Mouse (Mus musculus) heart, embryonic 10.5 days (tissue): ENCODE results near the gene Crabp1. TPM values are rescaled to one million over a fixed set of nuclear protein-coding genes. Genes with fewer than 3 reads are reported as not detected.

Experiments
- DNase-seq: peaks from one replicate; pipeline ENCODE4 v3.0.0-alpha.2; 2017; ENCODE audit warnings: low spot score
- H3K27ac ChIP-seq: fragments of 300-500 bp; sonication (generic); 2 replicates; pipeline ENCODE4 v1.5.1; 2016; ENCODE audit warnings: mild to moderate bottlenecking
- H3K27me3 ChIP-seq: fragments of 300-500 bp; sonication (generic); 2 replicates; pipeline ENCODE4 v1.6.1; 2016; ENCODE audit warnings: mild to moderate bottlenecking; ENCODE audit not compliant: poor library complexity, insufficient read depth, severe bottlenecking
- H3K36me3 ChIP-seq: fragments of 300-500 bp; sonication (generic); 2 replicates; pipeline ENCODE4 v1.6.1; 2016; ENCODE audit warnings: mild to moderate bottlenecking, moderate library complexity
- H3K4me1 ChIP-seq: fragments of 300-500 bp; sonication (generic); 2 replicates; pipeline ENCODE4 v1.6.1; 2016; ENCODE audit warnings: mild to moderate bottlenecking
- H3K4me3 ChIP-seq: fragments of 300-500 bp; sonication (generic); 2 replicates; pipeline ENCODE4 v1.5.1; 2016; ENCODE audit warnings: mild to moderate bottlenecking, moderate library complexity
- H3K9me3 ChIP-seq: fragments of 300-500 bp; sonication (generic); 2 replicates; pipeline ENCODE4 v1.6.1; 2016; ENCODE audit warnings: mild to moderate bottlenecking, moderate library complexity
- WGBS: fragments of 180-500 bp; shearing (Covaris S2); methylation state at CpG from one replicate; pipeline ENCODE4 v1.1.7; 2016; 5-methylcytosine and 5-hydroxymethylcytosine counted together
- polyA plus RNA-seq: library from polyadenylated mRNA; unstranded; fragments of >200 nt; fragmentation: Nextera tagmentation; extraction: Ambion mirVana; gene quantifications from 2 replicates; pipeline ENCODE4 v1.2.1, GENCODE M21; 2016

The Crabp1 gene
- polyA plus RNA-seq, 1 experiment from 2014 or later, result 204 TPM

DNA sequence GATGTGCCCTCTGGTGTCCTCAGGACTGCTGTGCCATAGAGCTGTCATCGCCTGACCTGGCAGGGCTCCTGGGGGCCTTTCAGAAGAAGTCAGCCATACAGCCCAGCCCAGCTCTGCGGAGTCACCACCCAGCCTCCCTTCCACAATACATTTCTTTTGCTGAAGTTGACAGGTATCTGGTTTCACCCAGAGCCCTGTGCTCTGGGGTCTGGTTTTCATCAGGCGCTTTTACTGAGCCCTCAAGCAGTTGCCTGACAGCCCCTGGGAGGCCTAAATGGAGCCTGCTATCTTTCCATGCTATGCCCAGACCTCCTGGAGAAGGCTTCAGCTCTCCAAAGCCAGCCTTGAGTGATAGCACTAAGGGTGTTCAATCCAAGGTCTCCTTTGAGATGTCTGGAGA lies 19.5 kb downstream of the Crabp1 start:
- Histone ChIP-seq H3K27me3 (no peaks in the 10 kb centered on the region), H3K27ac (peak overlapping the region; percentile 73), H3K36me3 (no peaks in the 10 kb centered on the region), H3K4me1 (peaks cover 40% of the 10 kb centered on the region), H3K9me3 (no peaks in the 10 kb centered on the region), H3K4me3 (no peak overlapping the region)
- DNase-seq, result peak; percentile 89
- 9% methylated on average over 3 of the region's 3 CpGs for WGBS

DNA sequence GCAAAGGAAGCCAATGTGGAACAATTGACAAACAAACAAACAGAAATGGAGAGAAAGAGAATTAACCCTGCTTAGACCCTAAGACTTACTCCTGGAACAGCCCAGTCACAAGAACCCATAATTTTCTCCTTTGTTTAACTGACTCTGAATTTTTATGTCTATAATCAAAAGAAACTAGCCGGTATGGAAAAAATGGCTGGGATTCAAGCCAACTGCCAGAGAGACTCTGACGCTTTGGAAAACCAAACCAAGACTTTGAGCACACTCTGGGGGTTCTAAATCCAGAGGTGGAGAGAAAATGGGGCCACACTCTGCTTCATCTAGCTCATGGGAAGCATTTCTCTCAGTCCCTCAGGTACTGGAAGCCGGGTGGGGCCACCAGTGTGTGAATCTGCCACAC lies 20.7 kb downstream of the Crabp1 start:
- H3K27me3 ChIP-seq, result no peaks in the 10 kb centered on the region
- no peak overlapping the region for H3K4me3 ChIP-seq
- DNase-seq, result no peak
- peak overlapping the region; percentile 56; the same call in 1 of the 2 replicates for H3K27ac ChIP-seq
- peaks cover 40% of the 10 kb centered on the region for H3K4me1 ChIP-seq
- no peaks in the 10 kb centered on the region for H3K9me3 ChIP-seq
- WGBS, result 92% methylated on average over 3 of the region's 3 CpGs
- H3K36me3 ChIP-seq, result no peaks in the 10 kb centered on the region

DNA sequence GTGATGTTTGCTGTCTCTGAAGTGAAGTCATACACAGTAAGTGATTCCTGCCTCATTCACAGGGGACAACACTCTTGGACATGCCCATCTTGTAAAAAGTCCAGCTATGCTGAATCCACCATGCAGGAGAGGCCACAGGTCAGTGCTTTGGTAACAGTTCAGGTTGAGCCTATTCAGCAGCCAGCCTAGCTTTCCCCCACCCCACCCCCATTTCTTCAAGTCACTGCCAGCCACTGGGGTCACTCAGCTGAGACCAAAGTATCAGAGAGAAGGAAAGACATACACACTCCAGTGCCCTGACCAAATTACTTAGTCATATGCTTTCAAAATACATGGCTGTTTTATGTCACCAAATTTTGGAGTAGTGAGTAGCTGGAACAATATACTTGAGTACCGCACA lies 21.5 kb downstream of the Crabp1 start:
- H3K9me3 ChIP-seq, result no peaks in the 10 kb centered on the region
- H3K4me1 ChIP-seq, result peaks cover 40% of the 10 kb centered on the region
- WGBS, result 78% methylated on average over 1 of the region's 1 CpGs
- no peak overlapping the region for H3K4me3 ChIP-seq
- no peaks in the 10 kb centered on the region for H3K27me3 ChIP-seq
- H3K36me3 ChIP-seq, result no peaks in the 10 kb centered on the region
- H3K27ac ChIP-seq, result no peak overlapping the region
- no peak for DNase-seq

DNA sequence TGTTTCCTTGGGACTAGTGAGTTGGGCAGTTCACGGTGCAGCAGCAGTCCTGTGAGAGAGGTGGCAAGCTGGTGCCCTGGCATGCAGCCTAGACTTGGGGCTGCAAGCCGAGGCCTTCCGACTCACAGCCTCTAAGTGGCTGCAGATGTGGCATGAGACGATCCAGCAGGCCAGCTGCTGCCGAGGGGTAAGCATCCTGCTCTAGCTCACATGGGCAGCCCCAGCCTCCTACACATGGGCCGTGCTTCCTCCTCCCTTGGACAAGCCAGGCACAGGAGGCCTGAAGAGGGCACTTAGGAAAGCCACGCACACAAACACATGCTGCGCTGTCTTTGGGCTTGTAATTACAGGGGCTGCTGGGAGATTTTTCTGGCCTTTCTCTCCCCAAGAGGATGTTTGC lies 23.2 kb downstream of the Crabp1 start:
- peak; percentile 83 for DNase-seq
- H3K27me3 ChIP-seq, result no peaks in the 10 kb centered on the region
- H3K27ac ChIP-seq, result peak overlapping the region; percentile 66; the same call in 1 of the 2 replicates
- H3K4me1 ChIP-seq, result peaks cover 40% of the 10 kb centered on the region
- 23% methylated on average over 8 of the region's 8 CpGs for WGBS
- no peaks in the 10 kb centered on the region for H3K36me3 ChIP-seq
- H3K9me3 ChIP-seq, result no peaks in the 10 kb centered on the region
- H3K4me3 ChIP-seq, result no peak overlapping the region

DNA sequence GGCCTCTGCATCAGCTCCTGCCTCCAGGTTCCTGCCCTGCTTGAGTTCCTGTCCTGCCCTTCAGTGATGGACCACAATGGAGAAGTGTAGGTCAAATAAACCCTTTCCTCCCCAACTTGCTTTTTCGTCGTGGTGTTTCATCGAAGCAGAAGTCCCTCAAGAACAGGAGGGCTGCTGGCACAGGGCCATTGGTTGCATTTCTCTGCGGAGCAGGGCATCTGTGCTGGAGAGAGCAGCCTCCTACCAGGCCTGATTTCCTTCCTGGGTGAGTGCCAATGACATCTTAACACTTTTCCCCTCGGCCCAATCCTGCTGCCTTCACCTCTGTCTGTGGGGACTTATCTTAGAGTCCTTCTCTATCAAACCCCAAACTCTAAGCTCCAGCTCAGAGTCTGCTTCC lies 25.7 kb downstream of the Crabp1 start:
- no peaks in the 10 kb centered on the region for H3K36me3 ChIP-seq
- H3K4me1 ChIP-seq, result peaks cover 26% of the 10 kb centered on the region
- no peaks in the 10 kb centered on the region for H3K27me3 ChIP-seq
- no peak overlapping the region for H3K27ac ChIP-seq
- no peak for DNase-seq
- 48% methylated on average over 5 of the region's 5 CpGs for WGBS
- H3K4me3 ChIP-seq, result no peak overlapping the region
- no peaks in the 10 kb centered on the region for H3K9me3 ChIP-seq

DNA sequence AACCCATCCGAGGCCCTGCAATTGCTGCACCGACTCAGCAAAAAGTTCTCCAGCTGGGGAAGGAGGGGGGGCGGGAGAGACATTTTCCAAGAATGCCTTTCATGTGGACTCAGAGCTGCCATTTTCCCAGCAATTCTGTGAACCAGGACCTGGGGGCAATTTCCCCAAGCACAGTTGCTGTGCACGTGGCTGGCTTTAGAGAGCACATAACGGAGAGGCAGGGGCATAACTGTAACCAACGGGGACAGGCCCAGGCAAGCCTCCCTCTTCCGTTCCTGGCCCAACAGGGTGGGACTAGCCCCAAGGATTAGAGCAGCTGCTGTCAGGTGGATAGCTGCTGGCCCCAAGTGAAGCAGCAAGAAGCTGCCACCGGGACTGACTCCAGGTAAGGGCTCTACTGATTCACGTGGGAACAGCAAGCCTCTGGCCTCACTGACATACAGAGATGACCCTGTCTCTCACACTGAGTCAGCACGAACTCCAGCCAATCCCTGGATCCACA lies 37.0 kb downstream of the Crabp1 start:
- 36% methylated on average over 10 of the region's 10 CpGs for WGBS
- DNase-seq, result no peak
- H3K27ac ChIP-seq, result 0 out of 2 replicates have a peak overlapping the region, but pooled peaks have one; percentile 18
- no peaks in the 10 kb centered on the region for H3K36me3 ChIP-seq
- no peaks in the 10 kb centered on the region for H3K9me3 ChIP-seq
- H3K4me3 ChIP-seq, result no peak overlapping the region
- H3K27me3 ChIP-seq, result no peaks in the 10 kb centered on the region; the same call in 1 of the 2 replicates
- H3K4me1 ChIP-seq, result peaks cover 21% of the 10 kb centered on the region

DNA sequence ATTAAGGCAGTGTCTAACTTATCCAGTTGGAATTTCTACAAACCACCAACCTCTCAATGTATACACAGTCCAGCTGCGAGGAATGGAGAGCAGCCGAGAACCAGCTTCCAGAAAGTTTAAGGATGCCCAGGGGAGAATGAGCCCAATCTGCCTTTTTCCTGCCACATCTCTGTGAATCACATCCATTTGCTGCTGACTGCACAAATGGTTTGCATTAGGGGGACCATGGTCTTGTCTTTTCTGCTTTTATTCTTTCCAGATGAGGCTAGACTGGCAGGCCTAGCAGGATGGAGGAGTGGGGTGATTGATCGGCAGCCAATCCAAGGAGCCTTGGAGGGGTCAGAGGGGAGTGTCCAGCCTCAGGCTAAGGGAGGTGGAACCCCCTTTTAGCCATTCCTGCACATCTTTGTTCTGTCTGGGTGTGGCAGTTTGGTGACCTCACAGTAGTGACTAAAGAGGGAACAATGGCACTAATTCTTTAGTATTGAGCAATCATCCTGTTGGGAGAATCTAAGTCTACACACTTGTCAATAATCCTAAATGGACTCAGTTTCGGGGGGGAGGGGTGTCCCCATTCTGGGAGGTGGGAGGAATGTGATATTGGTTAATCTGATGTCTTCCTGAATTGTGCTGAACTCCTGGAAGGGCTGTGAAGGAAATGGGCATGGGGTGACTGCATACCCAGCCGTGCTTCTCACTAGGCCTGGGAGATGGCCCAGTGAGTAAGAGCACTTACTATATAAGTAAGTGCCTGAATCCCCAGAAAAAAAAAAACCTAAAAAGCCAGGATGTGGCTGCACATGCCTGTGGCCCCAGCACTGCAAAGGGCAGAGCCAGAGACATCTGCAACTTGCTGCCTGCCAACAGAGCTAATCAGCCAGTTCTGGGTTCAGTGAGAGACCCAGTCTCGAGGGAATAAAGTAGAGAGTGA lies 38.5 kb downstream of the Crabp1 start:
- 57% methylated on average over 6 of the region's 6 CpGs for WGBS
- Histone ChIP-seq H3K4me3 (no peak overlapping the region), H3K4me1 (peaks cover 23% of the 10 kb centered on the region), H3K27me3 (no peaks in the 10 kb centered on the region; the same call in 1 of the 2 replicates), H3K27ac (no peak overlapping the region), H3K9me3 (no peaks in the 10 kb centered on the region), H3K36me3 (no peaks in the 10 kb centered on the region)
- no peak for DNase-seq

DNA sequence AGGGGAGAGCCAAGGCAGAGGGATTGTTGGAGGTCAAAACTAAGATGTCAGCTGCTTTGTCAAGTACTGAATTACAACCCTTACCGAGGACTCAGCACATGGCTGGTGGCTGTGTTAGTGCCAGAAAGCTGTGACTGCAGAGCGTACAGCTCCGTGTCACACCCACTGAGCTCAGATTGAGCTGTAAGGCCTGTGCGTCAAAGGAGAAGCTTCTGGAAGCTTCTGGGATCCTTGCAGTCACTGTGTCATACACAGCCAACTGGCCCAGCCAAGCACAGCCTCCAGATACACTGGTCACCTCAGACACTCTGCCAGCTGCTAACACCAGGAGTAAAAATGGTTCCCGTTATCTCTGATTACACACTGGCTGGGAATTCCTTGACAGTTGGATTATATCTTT lies 39.8 kb downstream of the Crabp1 start:
- 0 out of 2 replicates have a peak overlapping the region, but pooled peaks have one; percentile 42 for H3K27ac ChIP-seq
- H3K27me3 ChIP-seq, result no peaks in the 10 kb centered on the region; the same call in 1 of the 2 replicates
- H3K4me1 ChIP-seq, result peaks cover 25% of the 10 kb centered on the region
- WGBS, result 78% methylated on average over 5 of the region's 5 CpGs
- no peak overlapping the region for H3K4me3 ChIP-seq
- H3K9me3 ChIP-seq, result no peaks in the 10 kb centered on the region
- DNase-seq, result no peak
- H3K36me3 ChIP-seq, result no peaks in the 10 kb centered on the region

DNA sequence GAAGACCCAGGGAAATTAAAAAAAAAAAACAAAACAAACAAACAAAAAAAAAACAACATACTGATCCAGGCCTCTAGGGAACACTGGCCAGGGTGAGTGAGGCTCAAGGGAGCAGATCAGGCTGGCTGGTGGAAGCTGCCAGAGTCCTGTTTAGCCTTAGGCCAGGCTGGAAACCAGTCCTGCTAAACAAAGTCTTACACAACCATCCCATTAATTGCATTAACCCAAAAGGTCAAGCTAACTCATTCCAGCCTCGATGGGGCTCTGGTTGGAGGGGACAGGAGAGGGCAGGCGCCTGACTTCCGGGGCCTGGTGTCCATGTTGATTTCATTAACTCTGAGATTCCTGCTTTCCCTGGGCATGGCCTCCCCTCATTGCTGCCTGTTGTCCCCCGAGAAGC lies 43.2 kb downstream of the Crabp1 start:
- no peak for DNase-seq
- H3K4me3 ChIP-seq, result no peak overlapping the region

DNA sequence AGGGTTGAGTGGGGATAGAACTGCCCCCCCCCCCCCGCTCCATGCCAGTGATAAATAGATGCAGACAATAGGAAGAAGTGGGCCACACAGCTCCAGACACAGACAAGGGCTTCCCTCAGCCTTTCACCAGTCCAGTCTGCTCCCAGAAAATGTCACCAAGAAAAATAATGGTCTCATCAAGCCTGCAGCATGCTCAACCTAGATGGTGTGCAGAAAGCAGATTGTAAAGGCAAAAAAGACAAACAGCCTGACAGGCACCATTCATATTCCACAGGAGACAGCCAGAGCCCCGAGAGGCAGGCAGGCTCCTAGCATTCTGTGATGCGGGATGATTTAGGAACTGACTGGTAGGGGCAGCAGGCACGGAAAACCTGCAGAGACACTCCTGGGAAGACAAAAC lies 45.4 kb downstream of the Crabp1 start:
- H3K27me3 ChIP-seq, result no peaks in the 10 kb centered on the region
- H3K27ac ChIP-seq, result no peak overlapping the region
- no peak overlapping the region for H3K4me3 ChIP-seq
- no peaks in the 10 kb centered on the region for H3K36me3 ChIP-seq
- WGBS, result 38% methylated on average over 4 of the region's 4 CpGs
- no peak for DNase-seq
- no peaks in the 10 kb centered on the region for H3K9me3 ChIP-seq
- peaks cover 9% of the 10 kb centered on the region; the same call in 1 of the 2 replicates for H3K4me1 ChIP-seq

More for the DNA sequence above, 43.2 kb downstream of the Crabp1 start:
- Histone ChIP-seq H3K27me3 (no peaks in the 10 kb centered on the region), H3K9me3 (no peaks in the 10 kb centered on the region), H3K36me3 (no peaks in the 10 kb centered on the region), H3K4me1 (peaks cover 18% of the 10 kb centered on the region), H3K27ac (no peak overlapping the region)
- WGBS, result 54% methylated on average over 4 of the region's 4 CpGs

DNA sequence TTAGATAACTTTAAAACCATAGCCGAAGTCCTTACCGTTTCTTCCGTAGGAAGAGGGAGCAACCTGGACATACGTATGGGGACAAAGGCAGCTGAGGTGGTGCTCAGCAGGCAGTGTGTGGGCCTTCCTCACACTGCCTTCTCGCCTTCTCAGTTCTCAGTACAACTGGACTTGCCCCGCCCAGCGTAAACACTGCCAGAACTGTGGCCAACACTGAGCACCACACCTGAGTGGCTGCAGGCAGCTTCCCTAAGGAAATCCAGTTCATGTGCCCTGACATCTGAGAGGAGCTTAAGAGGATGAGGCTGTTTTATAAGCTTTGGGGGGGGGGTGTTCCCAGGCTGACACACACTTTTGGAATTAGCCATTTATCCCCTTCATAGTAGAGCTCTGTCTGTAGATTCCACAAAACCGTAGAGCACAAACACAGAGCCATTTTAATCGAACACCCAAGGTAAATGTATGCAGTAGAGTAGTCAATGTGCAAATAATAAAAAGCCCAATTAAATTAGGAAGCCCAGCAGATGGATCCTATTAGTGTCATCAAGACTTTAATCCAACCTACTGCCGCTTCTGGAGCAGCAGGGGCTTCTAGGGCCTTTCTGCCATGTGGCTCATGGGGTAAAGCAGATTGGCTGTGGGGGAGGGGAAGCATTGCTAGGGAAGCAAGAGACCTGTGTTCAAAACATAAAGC lies 52.1 kb downstream of the Crabp1 start:
- Histone ChIP-seq H3K36me3 (no peaks in the 10 kb centered on the region), H3K4me1 (no peaks in the 10 kb centered on the region), H3K4me3 (no peak overlapping the region), H3K27me3 (peaks cover 4% of the 10 kb centered on the region), H3K27ac (no peak overlapping the region), H3K9me3 (no peaks in the 10 kb centered on the region)
- DNase-seq, result peak; percentile 61
- WGBS, result 64% methylated on average over 10 of the region's 10 CpGs

DNA sequence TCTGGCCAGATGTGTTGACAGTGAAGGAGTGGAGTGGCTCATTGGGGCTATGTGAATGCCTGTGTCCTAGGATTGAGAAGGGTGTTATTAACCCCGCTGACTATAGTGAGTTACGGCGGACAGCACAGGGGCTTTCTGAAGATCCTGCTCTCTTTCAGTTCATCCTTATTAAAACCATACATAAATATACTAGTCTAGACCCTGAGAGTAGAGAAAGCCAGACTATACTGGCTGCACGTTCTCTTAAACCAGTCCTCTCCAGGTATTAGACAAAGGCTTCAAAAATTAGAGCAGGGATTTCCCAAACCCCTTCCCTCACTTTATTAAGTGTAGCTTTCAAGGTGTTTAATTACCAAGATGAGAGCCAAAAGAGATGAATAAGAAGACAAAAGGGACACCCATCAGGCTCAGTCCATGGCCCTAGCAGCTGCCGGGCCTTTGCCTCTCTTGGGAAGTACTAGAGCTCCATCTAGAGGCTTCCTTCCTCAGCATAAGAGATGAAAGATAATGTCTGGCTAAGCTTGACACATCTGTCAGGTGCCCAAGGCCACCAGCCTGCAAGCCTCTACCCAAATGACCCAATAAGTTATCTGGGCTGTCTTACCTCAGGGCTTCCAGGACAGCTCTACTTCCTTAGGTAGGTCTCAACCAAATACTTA lies 57.0 kb downstream of the Crabp1 start:
- Histone ChIP-seq H3K36me3 (no peaks in the 10 kb centered on the region), H3K27ac (no peak overlapping the region), H3K4me3 (no peak overlapping the region), H3K4me1 (no peaks in the 10 kb centered on the region), H3K9me3 (no peaks in the 10 kb centered on the region), H3K27me3 (peaks cover 8% of the 10 kb centered on the region)
- no peak for DNase-seq
- 64% methylated on average over 5 of the region's 5 CpGs for WGBS
